In genomic region chr17:8935604-8936003, GRCm38 (mm10) we compare ENCODE assay signal across 10 mouse cellular contexts. TPM values are rescaled to one million over a fixed set of nuclear protein-coding genes. Genes with fewer than 3 reads are reported as not detected.
A peak's percentile ranks its signal among the peaks of the same experiment; 100 is the strongest.
DNase-seq lines count a peak whose midpoint lies in the region; ATAC-seq and TF ChIP-seq lines count a peak whose summit lies in the region.
"Had no signal": no experiment of that assay in that cellular context is flagged by ENCODE, and none has a peak within 500 bp of the region (broad histone marks: within the 10 kb centered on the region; RNA-seq: fewer than 3 reads in every experiment).

No protein-coding gene starts in this region.

- no peak for ATAC-seq in hindbrain, embryonic 14.5 days (ENCODE audit: low FRiP score)
- no peak for ATAC-seq in midbrain, embryonic 14.5 days (ENCODE audit: low FRiP score, low TSS enrichment)
- no peak for ATAC-seq in midbrain, embryonic 15.5 days (replicated peaks)
- peak; percentile 88 for ATAC-seq in forebrain, postnatal 0 days
- ATAC-seq in neural tube, embryonic 15.5 days (ENCODE audit: low FRiP score), result peak; percentile 70; the same call in 1 of the 2 replicates
- ATAC-seq in cerebellum, adult (ENCODE audit: insufficient number of reproducible peaks, low FRiP score, low TSS enrichment), result no peak

- peak overlapping the region; percentile 23; the same call in 1 of the 2 replicates for H3K27ac ChIP-seq in hindbrain, embryonic 10.5 days
- H3K27ac ChIP-seq in hindbrain, embryonic 14.5 days, result no peak overlapping the region
- H3K27ac ChIP-seq in midbrain, embryonic 14.5 days (replicated peaks; ENCODE audit: low read depth, low read length), result no peak overlapping the region
- H3K27ac ChIP-seq in midbrain, embryonic 15.5 days, result no peak overlapping the region
- H3K27ac ChIP-seq in forebrain, postnatal 0 days (ENCODE audit: low read depth, low read length), result no peak overlapping the region
- no peak overlapping the region for H3K27ac ChIP-seq in neural tube, embryonic 15.5 days (replicated peaks)
- H3K27ac ChIP-seq: liver, embryonic 14.5 days had no signal

- H3K4me1 ChIP-seq in hindbrain, embryonic 10.5 days (replicated peaks), result peaks cover 9% of the 10 kb centered on the region
- 0 out of 2 replicates have a peak, but pooled peaks cover 3% of the 10 kb centered on the region for H3K4me1 ChIP-seq in hindbrain, embryonic 14.5 days (replicated peaks; ENCODE audit: control insufficient read depth, insufficient read depth, low read length)
- H3K4me1 ChIP-seq in midbrain, embryonic 14.5 days (ENCODE audit: control insufficient read depth, insufficient read depth, low read length), result no peaks in the 10 kb centered on the region
- H3K4me1 ChIP-seq in midbrain, embryonic 15.5 days, result no peaks in the 10 kb centered on the region; the same call in 1 of the 2 replicates
- H3K4me1 ChIP-seq in forebrain, postnatal 0 days (ENCODE audit: insufficient read depth), result no peaks in the 10 kb centered on the region
- H3K4me1 ChIP-seq in neural tube, embryonic 15.5 days, result no peaks in the 10 kb centered on the region

- H3K9me3 ChIP-seq in hindbrain, embryonic 10.5 days, result no peaks in the 10 kb centered on the region
- no peaks in the 10 kb centered on the region for H3K9me3 ChIP-seq in hindbrain, embryonic 14.5 days (ENCODE audit: control insufficient read depth, low read length)
- no peaks in the 10 kb centered on the region for H3K9me3 ChIP-seq in midbrain, embryonic 14.5 days (ENCODE audit: control insufficient read depth, low read length)
- H3K9me3 ChIP-seq in midbrain, embryonic 15.5 days, result no peaks in the 10 kb centered on the region
- H3K9me3 ChIP-seq in forebrain, postnatal 0 days (ENCODE audit: low read length), result no peaks in the 10 kb centered on the region
- H3K9me3 ChIP-seq in neural tube, embryonic 15.5 days (replicated peaks), result no peaks in the 10 kb centered on the region

- H3K27me3 ChIP-seq in hindbrain, embryonic 10.5 days (ENCODE audit: insufficient read depth, poor library complexity, severe bottlenecking), result peaks cover 4% of the 10 kb centered on the region; the same call in 1 of the 2 replicates
- H3K27me3 ChIP-seq in hindbrain, embryonic 14.5 days (ENCODE audit: control insufficient read depth, insufficient read depth, low read length), result no peaks in the 10 kb centered on the region
- H3K27me3 ChIP-seq in midbrain, embryonic 14.5 days (ENCODE audit: control insufficient read depth, insufficient read depth, low read length), result no peaks in the 10 kb centered on the region
- H3K27me3 ChIP-seq in midbrain, embryonic 15.5 days (replicated peaks), result no peaks in the 10 kb centered on the region
- no peaks in the 10 kb centered on the region for H3K27me3 ChIP-seq in forebrain, postnatal 0 days (ENCODE audit: insufficient read depth, low read length)
- H3K27me3 ChIP-seq in neural tube, embryonic 15.5 days (replicated peaks), result no peaks in the 10 kb centered on the region

- no peaks in the 10 kb centered on the region for H3K36me3 ChIP-seq in hindbrain, embryonic 10.5 days
- H3K36me3 ChIP-seq in hindbrain, embryonic 14.5 days (replicated peaks; ENCODE audit: control insufficient read depth, insufficient read depth), result no peaks in the 10 kb centered on the region; the same call in 1 of the 2 replicates
- no peaks in the 10 kb centered on the region for H3K36me3 ChIP-seq in midbrain, embryonic 14.5 days (ENCODE audit: control insufficient read depth, insufficient read depth, low read length)
- H3K36me3 ChIP-seq in midbrain, embryonic 15.5 days (replicated peaks), result no peaks in the 10 kb centered on the region
- H3K36me3 ChIP-seq in forebrain, postnatal 0 days (ENCODE audit: insufficient read depth), result peaks cover 10% of the 10 kb centered on the region; the same call in 1 of the 2 replicates
- no peaks in the 10 kb centered on the region for H3K36me3 ChIP-seq in neural tube, embryonic 15.5 days

- no peak for TF ChIP-seq CTCF in forebrain, postnatal 0 days (IDR thresholded peaks at IDR 0.05; ENCODE audit: low read depth)

- H3K4me3 ChIP-seq in hindbrain, embryonic 10.5 days, result no peak overlapping the region
- H3K4me3 ChIP-seq in hindbrain, embryonic 14.5 days (replicated peaks; ENCODE audit: low read length), result no peak overlapping the region
- no peak overlapping the region for H3K4me3 ChIP-seq in midbrain, embryonic 14.5 days (replicated peaks; ENCODE audit: low read depth, low read length)
- H3K4me3 ChIP-seq in midbrain, embryonic 15.5 days, result no peak overlapping the region
- H3K4me3 ChIP-seq in forebrain, postnatal 0 days (ENCODE audit: low read depth, low read length), result no peak overlapping the region
- H3K4me3 ChIP-seq in neural tube, embryonic 15.5 days (replicated peaks), result no peak overlapping the region

- DNase-seq in hindbrain, embryonic 10.5 days (ENCODE audit: low spot score), result peak; percentile 22
- DNase-seq in hindbrain, embryonic 14.5 days (ENCODE audit: low spot score), result no peak
- peak; percentile 41 for DNase-seq in midbrain, embryonic 14.5 days
- DNase-seq in forebrain, postnatal 0 days, result peak; percentile 21
- no peak for DNase-seq in spleen, adult 12 weeks (ENCODE audit: low spot score)
- DNase-seq: right cerebral cortex, postnatal 14 days had no signal

- H3K9ac ChIP-seq in hindbrain, embryonic 14.5 days, result no peak overlapping the region
- H3K9ac ChIP-seq in midbrain, embryonic 14.5 days (replicated peaks; ENCODE audit: low read length), result no peak overlapping the region
- H3K9ac ChIP-seq in midbrain, embryonic 15.5 days, result no peak overlapping the region
- no peak overlapping the region for H3K9ac ChIP-seq in forebrain, postnatal 0 days
- no peak overlapping the region for H3K9ac ChIP-seq in neural tube, embryonic 15.5 days (replicated peaks)
- H3K9ac ChIP-seq: liver, embryonic 14.5 days had no signal

- 43% methylated on average over 12 of the region's 12 CpGs for WGBS in hindbrain, embryonic 10.5 days
- WGBS in hindbrain, embryonic 14.5 days, result 35% methylated on average over 12 of the region's 12 CpGs
- 51% methylated on average over 12 of the region's 12 CpGs for WGBS in midbrain, embryonic 14.5 days
- WGBS in midbrain, embryonic 15.5 days, result 46% methylated on average over 12 of the region's 12 CpGs
- 33% methylated on average over 12 of the region's 12 CpGs for WGBS in forebrain, postnatal 0 days
- 34% methylated on average over 12 of the region's 12 CpGs for WGBS in neural tube, embryonic 15.5 days

- no peak overlapping the region for H3K4me2 ChIP-seq in hindbrain, embryonic 14.5 days (replicated peaks)
- H3K4me2 ChIP-seq in midbrain, embryonic 14.5 days (ENCODE audit: low read length), result no peak overlapping the region
- no peak overlapping the region for H3K4me2 ChIP-seq in midbrain, embryonic 15.5 days
- no peak overlapping the region for H3K4me2 ChIP-seq in forebrain, postnatal 0 days (ENCODE audit: low read depth)
- H3K4me2 ChIP-seq in neural tube, embryonic 15.5 days, result peak overlapping the region; percentile 19

RNA-seq across cellular contexts. Expression of gene 1700010I14Rik, which starts 52.5 kb away (rescaled TPM):
- 2.9 and 3.1 TPM in 2 replicates for polyA plus RNA-seq in hindbrain, embryonic 10.5 days (2016; fragmentation: Nextera tagmentation; extraction: Ambion mirVana)
- polyA plus RNA-seq in hindbrain, embryonic 14.5 days (2014; fragmentation: Nextera tagmentation; extraction: Ambion mirVana), result 1.5 and 1.9 TPM in 2 replicates
- polyA plus RNA-seq in midbrain, embryonic 14.5 days (2014; fragmentation: Nextera tagmentation; extraction: Ambion mirVana), result 1.9 and 2.7 TPM in 2 replicates
- 2.7 and 3.1 TPM in 2 replicates for polyA plus RNA-seq in midbrain, embryonic 15.5 days (2015; fragmentation: Nextera tagmentation; extraction: Ambion mirVana)
- total RNA-seq in forebrain, postnatal 0 days (2014; rRNA removed), result 2.3 and 3.2 TPM in 2 replicates
- 1.8 and 2.6 TPM in 2 replicates for polyA plus RNA-seq in forebrain, postnatal 0 days (2015; fragmentation: Nextera tagmentation; extraction: Ambion mirVana)
- polyA plus RNA-seq in neural tube, embryonic 15.5 days (2015; fragmentation: Nextera tagmentation; extraction: Ambion mirVana), result 2.6 TPM in 2 replicates

Comparison
In these comparisons a context has a peak if more than half of its experiments do, and no peak if none do; other contexts are left out.
1. DNase-seq: peak in hindbrain, embryonic 10.5 days (single experiment), midbrain, embryonic 14.5 days (single experiment) and forebrain, postnatal 0 days (single experiment); none in hindbrain, embryonic 14.5 days (single experiment) and spleen, adult 12 weeks (single experiment).
2. ATAC-seq: peak in forebrain, postnatal 0 days (single experiment) and neural tube, embryonic 15.5 days (single experiment); none in hindbrain, embryonic 14.5 days (single experiment), midbrain, embryonic 14.5 days (single experiment), midbrain, embryonic 15.5 days (single experiment) and cerebellum, adult (single experiment).